Mouse (Mus musculus) testis, adult 2 months (tissue): Measurements from ENCODE around the gene Smg9. TPM values are rescaled to one million over a fixed set of nuclear protein-coding genes. Genes with fewer than 3 reads are reported as not detected.

Experiments
- H3K27ac ChIP-seq: fragments of 200-500 bp; 2 replicates; pipeline ENCODE4 v1.5.1; 2012; ENCODE audit warnings: low read depth, low read length; ENCODE audit not compliant: control insufficient read depth, insufficient read depth
- H3K27me3 ChIP-seq: fragments of 200-500 bp; 2 replicates; pipeline ENCODE4 v1.6.1; 2012; ENCODE audit warnings: mild to moderate bottlenecking, low read length, moderate library complexity; ENCODE audit not compliant: control insufficient read depth, insufficient read depth
- H3K36me3 ChIP-seq: fragments of 200-500 bp; 2 replicates; pipeline ENCODE4 v1.6.1; 2012; ENCODE audit warnings: mild to moderate bottlenecking, low read length; ENCODE audit not compliant: control insufficient read depth, insufficient read depth
- H3K4me1 ChIP-seq: fragments of 200-500 bp; 2 replicates; pipeline ENCODE4 v1.6.1; 2012; ENCODE audit warnings: low read length; ENCODE audit not compliant: control insufficient read depth, insufficient read depth
- H3K4me3 ChIP-seq: fragments of 200-500 bp; 2 replicates; pipeline ENCODE4 v1.5.1; 2012; ENCODE audit warnings: low read depth, mild to moderate bottlenecking, low read length, moderate library complexity, mixed read lengths; ENCODE audit not compliant: control insufficient read depth
- CTCF ChIP-seq: fragments of 200-500 bp; IDR thresholded peaks from 2 replicates; pipeline ENCODE4 v1.5.1; 2012; ENCODE audit warnings: low read depth, mild to moderate bottlenecking, inconsistent platforms, low read length, moderate library complexity; ENCODE audit not compliant: control insufficient read depth, insufficient read depth, insufficient replicate concordance
- POLR2A ChIP-seq: fragments of 200-500 bp; IDR thresholded peaks from 2 replicates; pipeline ENCODE4 v1.6.1; 2012; ENCODE audit warnings: low read depth, mild to moderate bottlenecking, inconsistent platforms, low read length, moderate library complexity; ENCODE audit not compliant: control insufficient read depth
- polyA plus RNA-seq: library from polyadenylated mRNA; depleted of rRNA; stranded (reverse); fragments of >200 nt; gene quantifications from 2 replicates; pipeline ENCODE4 v1.2.3, GENCODE M21; 2012

Smg9 gene
- polyA plus RNA-seq, 1 experiment = 151 TPM

DNA sequence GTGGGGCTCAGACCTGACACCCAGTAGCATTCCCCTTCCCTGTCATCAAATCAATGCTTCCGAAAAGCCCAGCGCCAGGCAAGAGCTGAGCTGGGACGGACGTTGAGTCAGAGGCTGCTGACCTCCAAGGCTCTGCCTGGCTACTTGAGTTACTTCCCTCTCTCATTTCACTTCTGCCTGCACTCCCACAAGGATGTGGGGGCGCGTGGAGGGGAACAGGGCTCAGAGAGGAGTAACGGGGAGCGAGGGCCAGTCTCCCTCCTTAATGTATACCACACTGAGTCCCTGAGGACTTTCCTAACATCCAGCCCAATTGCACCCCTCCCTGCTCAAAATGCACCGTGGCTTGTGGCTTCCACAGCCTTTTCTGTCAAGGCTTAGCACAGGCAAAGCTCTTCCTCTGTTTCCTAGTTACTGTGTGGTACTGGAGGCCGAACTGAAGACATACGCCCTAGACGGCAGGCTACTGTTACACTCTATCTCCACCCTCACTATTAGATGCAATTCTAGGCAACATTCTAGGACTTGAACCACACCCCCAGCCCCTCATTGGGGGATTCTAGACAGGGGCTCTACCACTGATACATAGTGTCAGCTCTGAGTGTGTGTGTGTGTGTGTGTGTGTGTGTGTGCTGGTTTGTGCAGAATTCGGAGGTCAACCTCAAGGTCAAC lies 9.8 kb upstream of the Smg9 start:
- H3K27ac ChIP-seq = no peak overlapping the region
- no peaks in the 10 kb centered on the region for H3K27me3 ChIP-seq
- H3K36me3 ChIP-seq = no peaks in the 10 kb centered on the region
- H3K4me3 ChIP-seq = no peak overlapping the region
- TF ChIP-seq POLR2A (no peak), CTCF (no peak)
- H3K4me1 ChIP-seq = peaks cover 9% of the 10 kb centered on the region

DNA sequence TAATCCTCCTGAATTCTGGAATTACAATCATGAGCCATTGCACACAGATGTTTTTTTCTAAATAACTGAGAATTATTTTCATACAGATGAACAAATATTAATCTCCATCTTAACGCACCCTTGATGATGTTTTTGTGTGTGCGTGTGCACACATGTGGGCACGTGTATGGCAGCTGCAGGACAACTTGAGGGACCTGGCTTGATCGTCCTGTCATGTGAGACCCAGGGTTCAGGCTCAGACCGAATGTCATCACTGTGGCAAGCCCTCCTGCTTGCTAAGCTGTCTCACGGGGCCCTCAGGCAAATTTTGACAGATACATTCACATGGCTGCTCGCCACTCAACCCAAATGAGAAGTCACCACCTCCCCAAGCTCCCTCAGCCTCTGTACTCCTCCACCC lies 8.9 kb upstream of the Smg9 start:
- peaks cover 7% of the 10 kb centered on the region for H3K4me1 ChIP-seq
- H3K27me3 ChIP-seq = no peaks in the 10 kb centered on the region
- H3K4me3 ChIP-seq = no peak overlapping the region
- TF ChIP-seq POLR2A = no peak
- H3K36me3 ChIP-seq = no peaks in the 10 kb centered on the region
- H3K27ac ChIP-seq = no peak overlapping the region

GRCm38 (mm10) chr7:24391077-24391476 lies 8.3 kb upstream of the Smg9 start:
- no peak overlapping the region for H3K4me3 ChIP-seq
- no peaks in the 10 kb centered on the region for H3K36me3 ChIP-seq
- H3K27ac ChIP-seq = no peak overlapping the region

GRCm38 (mm10) chr7:24391687-24392086 lies 7.7 kb upstream of the Smg9 start:
- no peak overlapping the region for H3K4me3 ChIP-seq
- no peaks in the 10 kb centered on the region for H3K27me3 ChIP-seq
- no peaks in the 10 kb centered on the region for H3K36me3 ChIP-seq
- no peak overlapping the region for H3K27ac ChIP-seq
- no peak for TF ChIP-seq POLR2A
- no peak for TF ChIP-seq CTCF
- H3K4me1 ChIP-seq = peaks cover 7% of the 10 kb centered on the region

More at GRCm38 (mm10) chr7:24391077-24391476, 8.3 kb upstream of the Smg9 start:
- H3K4me1 ChIP-seq = peaks cover 7% of the 10 kb centered on the region
- no peak for TF ChIP-seq CTCF
- TF ChIP-seq POLR2A = no peak
- no peaks in the 10 kb centered on the region for H3K27me3 ChIP-seq

- Histone ChIP-seq H3K27ac (no peak overlapping the region), H3K4me3 (no peak overlapping the region), H3K36me3 (no peaks in the 10 kb centered on the region), H3K27me3 (no peaks in the 10 kb centered on the region), H3K4me1 (peaks cover 8% of the 10 kb centered on the region)
- TF ChIP-seq POLR2A = no peak
- TF ChIP-seq CTCF = no peak
These were observed 5.4 kb upstream of the Smg9 start for GRCm38 (mm10) chr7:24394054-24394453.

- Histone ChIP-seq H3K27ac (no peak overlapping the region), H3K27me3 (no peaks in the 10 kb centered on the region), H3K4me3 (no peak overlapping the region), H3K36me3 (no peaks in the 10 kb centered on the region), H3K4me1 (peaks cover 8% of the 10 kb centered on the region)
- TF ChIP-seq POLR2A (no peak), CTCF (no peak)
These were observed 4.8 kb upstream of the Smg9 start for GRCm38 (mm10) chr7:24394475-24395161.

DNA sequence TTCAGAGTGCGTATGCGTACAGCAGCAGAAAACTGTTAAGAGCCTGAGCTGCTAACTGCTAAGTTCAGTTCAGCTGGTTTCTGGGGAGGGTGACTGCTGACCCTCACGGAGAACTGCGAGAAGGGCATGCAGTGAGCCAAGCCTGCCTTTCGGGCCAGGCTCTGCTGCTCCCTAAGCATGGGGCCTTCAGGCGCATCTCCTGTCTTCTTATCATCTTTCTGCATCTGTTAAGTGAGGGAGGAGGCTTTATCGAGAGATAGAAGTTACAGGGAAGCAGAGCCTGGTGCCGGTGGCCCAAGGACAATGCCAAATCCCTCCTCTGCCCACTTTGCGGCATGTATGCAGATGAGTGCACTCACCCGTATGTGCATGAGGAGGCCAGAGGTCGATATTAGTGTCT lies 2.6 kb upstream of the Smg9 start:
- Histone ChIP-seq H3K4me3 (no peak overlapping the region), H3K27me3 (no peaks in the 10 kb centered on the region), H3K27ac (no peak overlapping the region), H3K4me1 (peaks cover 7% of the 10 kb centered on the region), H3K36me3 (no peaks in the 10 kb centered on the region; the same call in 1 of the 2 replicates)
- TF ChIP-seq CTCF (no peak), POLR2A (no peak)
